Mouse (Mus musculus) forebrain, postnatal 0 days (tissue): Measurements from ENCODE around the gene Lrp4. TPM values are rescaled to one million over a fixed set of nuclear protein-coding genes. Genes with fewer than 3 reads are reported as not detected.

Source experiments
- ATAC-seq: fragments of 200-750 bp; cut with Nextera tagmentation; 2 replicates; pipeline ENCODE4 v1.8.0; 2017; ENCODE audit warnings: mild to moderate bottlenecking, moderate library complexity
- DNase-seq: peaks from one replicate; pipeline ENCODE4 v3.0.0-alpha.2; 2015
- H3K27ac ChIP-seq: fragments of 300-500 bp; sonication (generic); 2 replicates; pipeline ENCODE4 v1.5.1; 2014; ENCODE audit warnings: low read depth, mild to moderate bottlenecking, antibody characterized with exemption, low read length, moderate library complexity, mixed read lengths
- H3K27me3 ChIP-seq: fragments of 300-500 bp; sonication (generic); 2 replicates; pipeline ENCODE4 v1.6.1; 2014; ENCODE audit warnings: mild to moderate bottlenecking, low read length, mixed read lengths; ENCODE audit not compliant: insufficient read depth
- H3K36me3 ChIP-seq: fragments of 300-500 bp; sonication (generic); 2 replicates; pipeline ENCODE4 v1.6.1; 2014; ENCODE audit warnings: mild to moderate bottlenecking, moderate library complexity; ENCODE audit not compliant: insufficient read depth
- H3K4me1 ChIP-seq: fragments of 300-500 bp; sonication (generic); 2 replicates; pipeline ENCODE4 v1.6.1; 2014; ENCODE audit warnings: antibody characterized with exemption; ENCODE audit not compliant: insufficient read depth
- H3K4me2 ChIP-seq: fragments of 300-500 bp; sonication (generic); 2 replicates; pipeline ENCODE4 v1.6.1; 2014; ENCODE audit warnings: low read depth, mild to moderate bottlenecking, moderate library complexity
- H3K4me3 ChIP-seq: fragments of 300-500 bp; sonication (generic); 2 replicates; pipeline ENCODE4 v1.5.1; 2014; ENCODE audit warnings: low read depth, low read length, mixed read lengths
- H3K9ac ChIP-seq: fragments of 300-500 bp; sonication (generic); 2 replicates; pipeline ENCODE4 v1.6.1; 2014; ENCODE audit warnings: mild to moderate bottlenecking
- H3K9me3 ChIP-seq: fragments of 300-500 bp; sonication (generic); 2 replicates; pipeline ENCODE4 v1.6.1; 2016; ENCODE audit warnings: low read length
- CTCF ChIP-seq: sonication (generic); IDR thresholded peaks from 2 replicates; pipeline ENCODE4 v1.5.1; 2016; ENCODE audit warnings: antibody characterized with exemption, control low read depth, low read depth
- WGBS: fragments of 180-500 bp; shearing (Covaris S2); extraction: QIAGEN DNeasy Blood & Tissue Kit; methylation state at CpG from one replicate; pipeline ENCODE4 v1.1.7; 2014; 5-methylcytosine and 5-hydroxymethylcytosine counted together
- polyA plus RNA-seq: library from polyadenylated mRNA; unstranded; fragments of >200 nt; fragmentation: Nextera tagmentation; extraction: Ambion mirVana; gene quantifications from 2 replicates; pipeline ENCODE4 v1.2.1, GENCODE M21; 2015
- total RNA-seq: library from RNA; depleted of rRNA; stranded (reverse); fragments of >200 nt; gene quantifications from 2 replicates; pipeline ENCODE4 v1.2.3, GENCODE M21; 2014; rRNA removed

Gene Lrp4
- 12.0 and 13.7 TPM in 2 replicates for total RNA-seq
- polyA plus RNA-seq: 2.8 and 4.1 TPM in 2 replicates

GRCm38 (mm10) chr2:91457259-91457655 lies at the start of gene Lrp4:
Lrp4 (plus strand) TSS chr2:91457511.
- no peak for DNase-seq

DNA sequence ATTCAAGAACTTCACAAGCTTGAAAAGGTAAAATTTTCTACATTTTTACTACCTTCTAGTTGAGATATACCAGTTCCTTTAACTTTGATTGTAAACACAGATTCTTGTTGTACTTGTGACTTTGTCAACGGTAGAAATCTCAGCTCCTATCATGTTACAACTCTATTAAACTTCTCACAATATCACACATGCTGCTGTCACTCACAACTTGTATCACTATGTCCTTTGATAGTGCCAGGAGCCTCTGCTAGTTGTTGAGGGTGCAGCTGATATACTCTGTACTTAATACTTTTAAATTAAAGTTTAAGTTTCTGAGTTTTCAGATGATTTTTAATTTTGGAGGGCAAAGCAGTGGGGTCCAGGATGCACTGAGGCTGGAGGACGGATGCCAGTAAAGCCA lies 49.3 kb upstream of the Lrp4 start:
- ATAC-seq: no peak
- TF ChIP-seq CTCF: no peak
- H3K9ac ChIP-seq: no peak overlapping the region
- no peaks in the 10 kb centered on the region for H3K4me1 ChIP-seq
- 90% methylated on average over 2 of the region's 2 CpGs for WGBS
- H3K9me3 ChIP-seq: no peaks in the 10 kb centered on the region
- no peaks in the 10 kb centered on the region for H3K36me3 ChIP-seq
- H3K27me3 ChIP-seq: no peaks in the 10 kb centered on the region
- H3K27ac ChIP-seq: no peak overlapping the region
- no peak overlapping the region for H3K4me3 ChIP-seq
- no peak for DNase-seq
- no peak overlapping the region for H3K4me2 ChIP-seq

More at GRCm38 (mm10) chr2:91457259-91457655, at the start of gene Lrp4:
- WGBS: 3% methylated on average over 34 of the region's 36 CpGs
- no peaks in the 10 kb centered on the region for H3K9me3 ChIP-seq
- H3K4me1 ChIP-seq: peaks cover 4% of the 10 kb centered on the region; the same call in 1 of the 2 replicates
- H3K27me3 ChIP-seq: no peaks in the 10 kb centered on the region
- peak within 1 kb of the TSS; percentile 54 for H3K4me3 ChIP-seq
- peak within 1 kb of the TSS; percentile 99 for H3K4me2 ChIP-seq
- H3K36me3 ChIP-seq: no peaks in the 10 kb centered on the region
- peak within 1 kb of the TSS; percentile 35 for H3K27ac ChIP-seq
- H3K9ac ChIP-seq: peak within 1 kb of the TSS; percentile 51
- ATAC-seq: peak; percentile 7
- no peak for TF ChIP-seq CTCF

DNA sequence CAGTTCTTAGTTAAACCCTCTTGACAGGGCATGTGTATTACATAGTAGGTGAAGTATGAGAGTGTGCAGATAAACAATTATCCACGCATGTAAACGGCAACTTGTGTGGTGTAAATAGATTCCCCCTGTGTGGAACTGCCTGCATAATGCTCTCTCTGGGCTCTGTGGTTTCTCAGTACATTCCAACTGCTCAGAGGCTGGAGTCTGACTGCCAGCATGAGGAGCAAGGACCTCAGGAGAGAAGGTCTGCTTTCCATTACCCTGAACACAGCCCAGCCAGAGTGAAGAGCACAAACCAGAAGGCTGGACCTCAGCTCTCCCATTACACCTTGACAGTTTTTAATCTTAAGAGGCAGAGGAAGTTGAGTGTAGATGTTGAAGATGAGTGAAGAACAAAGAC lies 45.8 kb upstream of the Lrp4 start:
- no peaks in the 10 kb centered on the region for H3K4me1 ChIP-seq
- no peak for DNase-seq
- no peak for TF ChIP-seq CTCF
- no peaks in the 10 kb centered on the region for H3K27me3 ChIP-seq
- H3K27ac ChIP-seq: no peak overlapping the region
- no peak overlapping the region for H3K4me2 ChIP-seq
- no peaks in the 10 kb centered on the region for H3K9me3 ChIP-seq
- H3K36me3 ChIP-seq: no peaks in the 10 kb centered on the region
- H3K9ac ChIP-seq: no peak overlapping the region
- no peak overlapping the region for H3K4me3 ChIP-seq
- 69% methylated on average over 2 of the region's 2 CpGs for WGBS
- ATAC-seq: no peak

GRCm38 (mm10) chr2:91412361-91412760 lies 45.0 kb upstream of the Lrp4 start:
- Histone ChIP-seq H3K4me3 (no peak overlapping the region), H3K9ac (no peak overlapping the region), H3K27ac (no peak overlapping the region), H3K9me3 (no peaks in the 10 kb centered on the region), H3K27me3 (no peaks in the 10 kb centered on the region), H3K4me1 (no peaks in the 10 kb centered on the region), H3K36me3 (no peaks in the 10 kb centered on the region), H3K4me2 (no peak overlapping the region)
- WGBS: 77% methylated on average over 5 of the region's 5 CpGs
- ATAC-seq: no peak
- no peak for DNase-seq
- no peak for TF ChIP-seq CTCF

DNA sequence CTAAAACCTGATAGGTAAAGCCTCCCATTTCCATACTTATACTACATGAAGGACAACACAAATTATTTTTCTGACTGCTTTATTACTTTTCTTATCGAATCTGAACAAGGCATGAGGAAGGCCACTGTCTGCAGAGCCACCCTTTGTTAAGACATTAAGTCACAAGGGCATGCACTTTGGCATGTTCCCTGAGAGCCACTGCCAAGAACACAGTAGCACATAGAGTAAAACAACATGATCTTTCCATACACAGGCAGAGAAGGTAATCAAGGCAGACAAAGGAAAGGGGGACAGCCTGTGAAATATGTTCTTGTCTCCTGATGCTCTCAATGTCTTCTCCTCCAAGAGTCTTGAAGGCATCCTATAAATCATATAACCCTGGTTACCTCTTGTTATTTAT lies 43.5 kb upstream of the Lrp4 start:
- WGBS: 90% methylated on average over 1 of the region's 1 CpGs
- no peak overlapping the region for H3K4me3 ChIP-seq

GRCm38 (mm10) chr2:91421641-91422040 lies 35.7 kb upstream of the Lrp4 start:
- no peaks in the 10 kb centered on the region for H3K27me3 ChIP-seq
- WGBS: 32% methylated on average over 5 of the region's 5 CpGs
- no peak for DNase-seq

More for the DNA sequence above, 43.5 kb upstream of the Lrp4 start:
- Histone ChIP-seq H3K9ac (no peak overlapping the region), H3K36me3 (no peaks in the 10 kb centered on the region), H3K4me2 (no peak overlapping the region), H3K27ac (no peak overlapping the region), H3K4me1 (no peaks in the 10 kb centered on the region), H3K9me3 (no peaks in the 10 kb centered on the region), H3K27me3 (no peaks in the 10 kb centered on the region)
- no peak for DNase-seq
- TF ChIP-seq CTCF: no peak
- no peak for ATAC-seq

GRCm38 (mm10) chr2:91424061-91424720 lies 33.1 kb upstream of the Lrp4 start:
- 80% methylated on average over 7 of the region's 7 CpGs for WGBS
- DNase-seq (no peak), ATAC-seq (no peak)
- H3K27me3 ChIP-seq: no peaks in the 10 kb centered on the region
- TF ChIP-seq CTCF: no peak
- no peaks in the 10 kb centered on the region for H3K4me1 ChIP-seq
- no peaks in the 10 kb centered on the region for H3K9me3 ChIP-seq
- no peak overlapping the region for H3K4me3 ChIP-seq
- H3K4me2 ChIP-seq: no peak overlapping the region
- peaks cover 11% of the 10 kb centered on the region for H3K36me3 ChIP-seq
- H3K9ac ChIP-seq: no peak overlapping the region
- H3K27ac ChIP-seq: no peak overlapping the region

More at GRCm38 (mm10) chr2:91421641-91422040, 35.7 kb upstream of the Lrp4 start:
- H3K4me3 ChIP-seq: no peak overlapping the region
- H3K36me3 ChIP-seq: peaks cover 11% of the 10 kb centered on the region
- no peak for ATAC-seq
- H3K4me1 ChIP-seq: no peaks in the 10 kb centered on the region
- no peaks in the 10 kb centered on the region for H3K9me3 ChIP-seq
- TF ChIP-seq CTCF: no peak
- no peak overlapping the region for H3K27ac ChIP-seq
- no peak overlapping the region for H3K9ac ChIP-seq
- no peak overlapping the region for H3K4me2 ChIP-seq
